Mouse (Mus musculus): ENCODE data around the gene Lsm2.

- TF ChIP-seq POLR2A (IDR thresholded peaks at IDR 0.05; ENCODE audit: low read depth, low read length): no peak
- TF ChIP-seq CTCF (IDR thresholded peaks at IDR 0.05; ENCODE audit: borderline replicate concordance, insufficient read depth, low read length): no peak
These were observed 40.3 kb downstream of the Lsm2 start for GRCm38 (mm10) chr17:35021842-35022477.

Measured in embryonic fibroblast, embryonic 13.5 days (primary cell).